Mouse (Mus musculus): ENCODE results near the gene Fam168b. TPM values are rescaled to one million over a fixed set of nuclear protein-coding genes. Genes with fewer than 3 reads are reported as not detected.

Gene Fam168b
- polyA plus RNA-seq, 1 experiment: 37.7 TPM

GRCm38 (mm10) chr1:34819225-34819910 is 23.5 kb downstream of the Fam168b start:
- TF ChIP-seq TCF12 (IDR thresholded peaks at IDR 0.05; ENCODE audit: insufficient read depth, poor library complexity, severe bottlenecking) (no peak), E2F4 (IDR thresholded peaks at IDR 0.05; ENCODE audit: insufficient read depth) (no peak)

GRCm38 (mm10) chr1:34815843-34816242 is 27.0 kb downstream of the Fam168b start:
- TF ChIP-seq TCF12 (IDR thresholded peaks at IDR 0.05; ENCODE audit: insufficient read depth, poor library complexity, severe bottlenecking) (no peak), POLR2AphosphoS2 (IDR thresholded peaks at IDR 0.05; ENCODE audit: insufficient read length, low read depth) (no peak), REST (IDR thresholded peaks at IDR 0.05; ENCODE audit: insufficient read depth, insufficient read length) (no peak), E2F4 (IDR thresholded peaks at IDR 0.05; ENCODE audit: insufficient read depth) (no peak), SRF (IDR thresholded peaks at IDR 0.05; ENCODE audit: control insufficient read depth, insufficient read length, low read depth) (no peak), USF1 (IDR thresholded peaks at IDR 0.05; ENCODE audit: low read depth) (no peak), CEBPB (IDR thresholded peaks at IDR 0.05; ENCODE audit: insufficient read depth, poor library complexity, severe bottlenecking) (no peak), MYOG (IDR thresholded peaks at IDR 0.05; ENCODE audit: control insufficient read depth in 1 of 3, insufficient read depth in 1 of 3, insufficient read length in 2 of 3, low read depth in 2 of 3) (no peak), MAX (IDR thresholded peaks at IDR 0.05; ENCODE audit: low read depth) (no peak), POLR2A (IDR thresholded peaks at IDR 0.05; ENCODE audit: insufficient read length, low read depth) (no peak), TCF3 (IDR thresholded peaks at IDR 0.05; ENCODE audit: insufficient read length, low read depth) (no peak), MYOD1 (IDR thresholded peaks at IDR 0.05; ENCODE audit: control insufficient read depth in 1 of 3, insufficient read length in 2 of 3, low read depth in 2 of 3) (no peak)
- no peak overlapping the region for H3K4me3 ChIP-seq
- H3K36me3 ChIP-seq (ENCODE audit: control insufficient read depth, insufficient read depth): peaks cover 21% of the 10 kb centered on the region
- H3ac ChIP-seq (ENCODE audit: control insufficient read depth, insufficient read length): no peak overlapping the region
- H3K27me3 ChIP-seq (ENCODE audit: control insufficient read depth, insufficient read depth, insufficient read length): no peaks in the 10 kb centered on the region
- H3K4me2 ChIP-seq (ENCODE audit: low read depth): no peak overlapping the region
- peaks cover 11% of the 10 kb centered on the region for H3K79me2 ChIP-seq (ENCODE audit: control insufficient read depth, insufficient read depth)

More at GRCm38 (mm10) chr1:34819225-34819910, 23.5 kb downstream of the Fam168b start:
- no peaks in the 10 kb centered on the region for H3K27me3 ChIP-seq (ENCODE audit: control insufficient read depth, insufficient read depth, insufficient read length)
- H3K4me3 ChIP-seq: no peak overlapping the region
- H3ac ChIP-seq (ENCODE audit: control insufficient read depth, insufficient read length): no peak overlapping the region
- H3K4me2 ChIP-seq (ENCODE audit: low read depth): no peak overlapping the region
- H3K79me2 ChIP-seq (ENCODE audit: control insufficient read depth, insufficient read depth): peaks cover 44% of the 10 kb centered on the region
- peaks cover 30% of the 10 kb centered on the region for H3K36me3 ChIP-seq (ENCODE audit: control insufficient read depth, insufficient read depth)

- no peak for TF ChIP-seq TCF12 (IDR thresholded peaks at IDR 0.05; ENCODE audit: insufficient read depth, poor library complexity, severe bottlenecking)
- TF ChIP-seq CEBPB (IDR thresholded peaks at IDR 0.05; ENCODE audit: insufficient read depth, poor library complexity, severe bottlenecking): no peak
- TF ChIP-seq POLR2A (IDR thresholded peaks at IDR 0.05; ENCODE audit: insufficient read length, low read depth): no peak
- no peak for TF ChIP-seq MYOG (IDR thresholded peaks at IDR 0.05; ENCODE audit: control insufficient read depth in 1 of 3, insufficient read depth in 1 of 3, insufficient read length in 2 of 3, low read depth in 2 of 3)
- no peak for TF ChIP-seq TCF3 (IDR thresholded peaks at IDR 0.05; ENCODE audit: insufficient read length, low read depth)
- TF ChIP-seq REST (IDR thresholded peaks at IDR 0.05; ENCODE audit: insufficient read depth, insufficient read length): no peak
- TF ChIP-seq POLR2AphosphoS2 (IDR thresholded peaks at IDR 0.05; ENCODE audit: insufficient read length, low read depth): no peak
- TF ChIP-seq USF1 (IDR thresholded peaks at IDR 0.05; ENCODE audit: low read depth): no peak
- no peak for TF ChIP-seq MAX (IDR thresholded peaks at IDR 0.05; ENCODE audit: low read depth)
- no peak for TF ChIP-seq SRF (IDR thresholded peaks at IDR 0.05; ENCODE audit: control insufficient read depth, insufficient read length, low read depth)
- no peak for TF ChIP-seq MYOD1 (IDR thresholded peaks at IDR 0.05; ENCODE audit: control insufficient read depth in 1 of 3, insufficient read length in 2 of 3, low read depth in 2 of 3)
- no peak for TF ChIP-seq E2F4 (IDR thresholded peaks at IDR 0.05; ENCODE audit: insufficient read depth)
- Histone ChIP-seq H3K79me2 (ENCODE audit: control insufficient read depth, insufficient read depth) (no peaks in the 10 kb centered on the region), H3K4me3 (no peak overlapping the region), H3K36me3 (ENCODE audit: control insufficient read depth, insufficient read depth) (peaks cover 7% of the 10 kb centered on the region), H3K4me2 (ENCODE audit: low read depth) (no peak overlapping the region), H3K27me3 (ENCODE audit: control insufficient read depth, insufficient read depth, insufficient read length) (no peaks in the 10 kb centered on the region), H3ac (ENCODE audit: control insufficient read depth, insufficient read length) (no peak overlapping the region)
Measured at GRCm38 (mm10) chr1:34812407-34813247, 30.2 kb downstream of the Fam168b start.

- Histone ChIP-seq H3K36me3 (ENCODE audit: control insufficient read depth, insufficient read depth) (peaks cover 7% of the 10 kb centered on the region), H3ac (ENCODE audit: control insufficient read depth, insufficient read length) (no peak overlapping the region), H3K4me3 (no peak overlapping the region), H3K79me2 (ENCODE audit: control insufficient read depth, insufficient read depth) (no peaks in the 10 kb centered on the region), H3K27me3 (ENCODE audit: control insufficient read depth, insufficient read depth, insufficient read length) (no peaks in the 10 kb centered on the region), H3K4me2 (ENCODE audit: low read depth) (no peak overlapping the region)
- TF ChIP-seq TCF12 (IDR thresholded peaks at IDR 0.05; ENCODE audit: insufficient read depth, poor library complexity, severe bottlenecking): no peak
- TF ChIP-seq POLR2AphosphoS2 (IDR thresholded peaks at IDR 0.05; ENCODE audit: insufficient read length, low read depth): peak; percentile 19
Measured at GRCm38 (mm10) chr1:34811581-34811980, 31.3 kb downstream of the Fam168b start.

GRCm38 (mm10) chr1:34811035-34811434 is 31.8 kb downstream of the Fam168b start:
- H3K27me3 ChIP-seq (ENCODE audit: control insufficient read depth, insufficient read depth, insufficient read length): no peaks in the 10 kb centered on the region
- no peak overlapping the region for H3K4me2 ChIP-seq (ENCODE audit: low read depth)
- H3K4me3 ChIP-seq: no peak overlapping the region
- TF ChIP-seq POLR2AphosphoS2 (IDR thresholded peaks at IDR 0.05; ENCODE audit: insufficient read length, low read depth) (peak; percentile 32), POLR2A (IDR thresholded peaks at IDR 0.05; ENCODE audit: insufficient read length, low read depth) (no peak)
- H3K79me2 ChIP-seq (ENCODE audit: control insufficient read depth, insufficient read depth): no peaks in the 10 kb centered on the region
- H3K36me3 ChIP-seq (ENCODE audit: control insufficient read depth, insufficient read depth): peaks cover 3% of the 10 kb centered on the region
- H3ac ChIP-seq (ENCODE audit: control insufficient read depth, insufficient read length): no peak overlapping the region

All from myocyte (in vitro differentiated cells).